In genomic region chr17:29711076-29711744, GRCm38 (mm10) we compare ENCODE assay signal across 8 mouse cellular contexts. TPM values are rescaled to one million over a fixed set of nuclear protein-coding genes. Genes with fewer than 3 reads are reported as not detected.
DNase-seq lines count a peak whose midpoint lies in the region; ATAC-seq and TF ChIP-seq lines count a peak whose summit lies in the region.

No protein-coding gene starts in this region.

- no peaks in the 10 kb centered on the region for H3K9me3 ChIP-seq in lung, embryonic 15.5 days
- no peaks in the 10 kb centered on the region for H3K9me3 ChIP-seq in forebrain, embryonic 13.5 days (replicated peaks)
- H3K9me3 ChIP-seq in limb, embryonic 13.5 days, result no peaks in the 10 kb centered on the region

- 53% methylated on average over 19 of the region's 19 CpGs for WGBS in lung, embryonic 15.5 days
- 56% methylated on average over 19 of the region's 19 CpGs for whole genome bisulfite sequencing in lung, adult 2 months
- 43% methylated on average over 19 of the region's 19 CpGs for WGBS in forebrain, embryonic 13.5 days
- WGBS in limb, embryonic 13.5 days, result 43% methylated on average over 19 of the region's 19 CpGs

- TF ChIP-seq POLR2A in lung, adult 2 months (IDR thresholded peaks at IDR 0.05; ENCODE audit: borderline replicate concordance, extremely low read depth, low read depth, low read length), result no peak

- peaks cover 37% of the 10 kb centered on the region for H3K4me1 ChIP-seq in lung, embryonic 15.5 days
- no peaks in the 10 kb centered on the region for H3K4me1 ChIP-seq in lung, adult 2 months (ENCODE audit: control insufficient read depth, insufficient read depth, low read length)
- H3K4me1 ChIP-seq in forebrain, embryonic 13.5 days, result peaks cover 80% of the 10 kb centered on the region
- H3K4me1 ChIP-seq in limb, embryonic 13.5 days, result peaks cover 79% of the 10 kb centered on the region

- H3K27me3 ChIP-seq in lung, embryonic 15.5 days, result no peaks in the 10 kb centered on the region
- H3K27me3 ChIP-seq in forebrain, embryonic 13.5 days, result no peaks in the 10 kb centered on the region
- no peaks in the 10 kb centered on the region for H3K27me3 ChIP-seq in limb, embryonic 13.5 days

- no peak overlapping the region for H3K27ac ChIP-seq in lung, embryonic 15.5 days
- peak overlapping the region; percentile 91 for H3K27ac ChIP-seq in forebrain, embryonic 13.5 days
- no peak overlapping the region for H3K27ac ChIP-seq in limb, embryonic 13.5 days

- no peak for TF ChIP-seq CTCF in lung, adult 2 months (IDR thresholded peaks at IDR 0.05; ENCODE audit: insufficient read depth, low read length)

- 0 out of 2 replicates have a peak overlapping the region, but pooled peaks have one; percentile 0 for H3K4me2 ChIP-seq in lung, embryonic 15.5 days
- H3K4me2 ChIP-seq in forebrain, embryonic 13.5 days, result peak overlapping the region; percentile 23
- 0 out of 2 replicates have a peak overlapping the region, but pooled peaks have one; percentile 14 for H3K4me2 ChIP-seq in limb, embryonic 13.5 days (replicated peaks)

- peak; percentile 37 to 67 for DNase-seq in adrenal gland, adult (ENCODE audit: inconsistent age in 2 of 2, low spot score in 1 of 2)
- DNase-seq in adrenal gland, postnatal 25 days, result no peak
- no peak for DNase-seq in lung, adult 2 months
- DNase-seq in thymus, postnatal 10 days (ENCODE audit: low spot score in 2 of 2), result no peak

- ATAC-seq in lung, embryonic 15.5 days (ENCODE audit: borderline replicate concordance, extremely low read depth, low FRiP score, low TSS enrichment), result no peak
- ATAC-seq in forebrain, embryonic 13.5 days, result no peak
- no peak for ATAC-seq in limb, embryonic 13.5 days (ENCODE audit: low FRiP score, low read depth)
- no peak for ATAC-seq in erythroblast, adult 5-6 weeks (replicated peaks; ENCODE audit: low FRiP score, poor library complexity, severe bottlenecking)

- no peak overlapping the region for H3K9ac ChIP-seq in lung, embryonic 15.5 days
- no peak overlapping the region for H3K9ac ChIP-seq in forebrain, embryonic 13.5 days
- H3K9ac ChIP-seq in limb, embryonic 13.5 days, result peak overlapping the region; percentile 25; the same call in 1 of the 2 replicates

- H3K4me3 ChIP-seq in lung, embryonic 15.5 days, result no peak overlapping the region
- no peak overlapping the region for H3K4me3 ChIP-seq in lung, adult 2 months (replicated peaks; ENCODE audit: extremely low read depth, low read depth, low read length)
- H3K4me3 ChIP-seq in forebrain, embryonic 13.5 days, result no peak overlapping the region
- H3K4me3 ChIP-seq in limb, embryonic 13.5 days, result no peak overlapping the region

- no peaks in the 10 kb centered on the region for H3K36me3 ChIP-seq in lung, embryonic 15.5 days
- 0 out of 2 replicates have a peak, but pooled peaks cover 5% of the 10 kb centered on the region for H3K36me3 ChIP-seq in forebrain, embryonic 13.5 days (ENCODE audit: poor library complexity, severe bottlenecking)
- H3K36me3 ChIP-seq in limb, embryonic 13.5 days, result peaks cover 6% of the 10 kb centered on the region; the same call in 1 of the 2 replicates

RNA-seq across cellular contexts. Expression of gene Ccdc167, which starts 5.6 kb away (rescaled TPM):
- total RNA-seq in adrenal gland, postnatal 25 days (2021), result 9.3 and 14.0 TPM in 2 replicates
- 14.3 and 14.6 TPM in 2 replicates for polyA plus RNA-seq in lung, embryonic 15.5 days (2015; fragmentation: Nextera tagmentation; extraction: Ambion mirVana)
- polyA plus RNA-seq in lung, adult 2 months (2012; rRNA removed), result 5.7 and 7.7 TPM in 2 replicates
- polyA plus RNA-seq in forebrain, embryonic 13.5 days (2015; fragmentation: Nextera tagmentation; extraction: Ambion mirVana), result 13.0 and 14.2 TPM in 2 replicates
- 12.7 and 14.4 TPM in 2 replicates for polyA plus RNA-seq in limb, embryonic 13.5 days (2015; fragmentation: Nextera tagmentation; extraction: Ambion mirVana)
- 6.5 and 7.7 TPM in 2 replicates for total RNA-seq in erythroblast, adult 5-6 weeks (2015; ENCODE audit: low replicate concordance)
- total RNA-seq in erythroblast, adult 5-6 weeks (2017; ENCODE audit: low replicate concordance), result 4.5 and 9.6 TPM in 2 replicates

RNA-seq across cellular contexts. Expression of gene Cmtr1, which starts 50.8 kb away (rescaled TPM):
- 88.4 and 104 TPM in 2 replicates for total RNA-seq in adrenal gland, postnatal 25 days (2021)
- polyA plus RNA-seq in lung, embryonic 15.5 days (2015; fragmentation: Nextera tagmentation; extraction: Ambion mirVana), result 119 and 122 TPM in 2 replicates
- 25.4 and 30.7 TPM in 2 replicates for polyA plus RNA-seq in lung, adult 2 months (2012; rRNA removed)
- 135 and 153 TPM in 2 replicates for polyA plus RNA-seq in forebrain, embryonic 13.5 days (2015; fragmentation: Nextera tagmentation; extraction: Ambion mirVana)
- polyA plus RNA-seq in limb, embryonic 13.5 days (2015; fragmentation: Nextera tagmentation; extraction: Ambion mirVana), result 125 and 135 TPM in 2 replicates
- 18.4 and 65.6 TPM in 2 replicates for total RNA-seq in erythroblast, adult 5-6 weeks (2015; ENCODE audit: low replicate concordance)
- 239 and 340 TPM in 2 replicates for total RNA-seq in erythroblast, adult 5-6 weeks (2017; ENCODE audit: low replicate concordance)

Comparison
In these comparisons a context has a peak if more than half of its experiments do, and no peak if none do; other contexts are left out.
1. DNase-seq: peak in adrenal gland, adult (2 of 2); none in adrenal gland, postnatal 25 days (single experiment), lung, adult 2 months (single experiment) and thymus, postnatal 10 days (0 of 2).
2. Peak in every context shown above with its lines, with median percentiles within 50 percentile points of each other: H3K4me2 ChIP-seq.